Mouse (Mus musculus): ENCODE measurements at regions not wholly inside any gene's neighbourhood (a gene's known extent, or its start where the extent isn't known, plus 50 kb on each side); places are given as distances from the start of the nearest gene placed in this dataset.

- no peak for DNase-seq
Measured at GRCm38 (mm10) chr7:123059718-123060337, 63.9 kb upstream of the Tnrc6a start.

DNA sequence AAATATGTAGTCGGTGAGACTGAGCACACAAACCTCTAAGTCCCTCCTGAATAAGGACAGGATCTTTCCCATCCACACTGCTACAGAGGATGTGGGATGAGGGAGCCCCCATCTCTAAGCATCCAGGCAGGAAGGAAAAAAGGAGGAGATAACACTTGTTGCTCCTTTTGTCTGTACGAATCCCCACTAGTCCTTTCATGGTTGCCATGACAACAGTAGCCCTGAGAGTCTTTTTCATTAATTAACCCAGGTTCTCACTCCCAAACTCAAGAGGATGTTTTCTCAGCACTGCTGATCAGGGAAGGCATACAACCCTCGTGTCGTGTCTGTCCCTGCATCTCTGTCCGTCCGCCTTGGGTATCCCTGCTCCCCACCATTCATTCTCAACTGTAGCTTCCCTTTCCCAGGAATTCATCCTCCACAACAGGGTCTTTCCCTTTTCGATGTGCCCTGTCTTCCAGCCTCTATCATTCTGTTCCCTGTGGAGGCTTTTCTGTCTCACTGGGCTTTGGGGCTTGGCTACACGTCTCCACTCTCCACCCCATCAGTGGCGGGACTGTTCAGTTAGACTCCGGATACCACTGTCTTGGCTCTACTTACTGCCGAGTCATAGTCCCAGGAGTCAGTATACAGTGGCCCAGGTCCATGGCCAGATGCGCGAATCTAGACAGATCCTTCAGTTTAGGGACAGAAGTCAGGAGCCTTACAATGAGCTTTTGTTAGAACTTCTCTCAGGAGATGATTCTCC is 60.2 kb upstream of the Tnrc6a start:
- DNase-seq, result no peak

- DNase-seq, result peak; percentile 62
Measured at GRCm38 (mm10) chr7:123065951-123066351, 57.7 kb upstream of the Tnrc6a start.

- no peak for DNase-seq
Measured at GRCm38 (mm10) chr7:123067396-123067795, 56.3 kb upstream of the Tnrc6a start.

DNA sequence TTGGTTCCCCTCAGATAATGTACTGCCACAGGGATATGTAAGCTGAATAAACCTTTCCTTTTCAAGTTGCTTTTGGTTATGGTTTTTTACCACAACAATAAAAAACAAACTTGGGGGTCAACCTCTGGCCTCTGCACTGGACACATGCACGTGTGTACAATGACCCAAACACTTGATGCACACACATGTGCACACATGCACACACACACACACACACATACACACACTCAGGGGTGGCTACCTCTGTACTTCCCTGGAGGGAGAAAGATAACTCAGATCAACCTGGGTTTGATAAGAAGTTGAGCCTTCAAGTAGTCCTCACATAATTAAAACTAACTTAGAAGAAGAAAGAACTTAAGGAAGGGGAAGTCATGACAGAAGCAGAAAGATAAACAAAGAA is 55.4 kb upstream of the Tnrc6a start:
- no peak for DNase-seq

DNA sequence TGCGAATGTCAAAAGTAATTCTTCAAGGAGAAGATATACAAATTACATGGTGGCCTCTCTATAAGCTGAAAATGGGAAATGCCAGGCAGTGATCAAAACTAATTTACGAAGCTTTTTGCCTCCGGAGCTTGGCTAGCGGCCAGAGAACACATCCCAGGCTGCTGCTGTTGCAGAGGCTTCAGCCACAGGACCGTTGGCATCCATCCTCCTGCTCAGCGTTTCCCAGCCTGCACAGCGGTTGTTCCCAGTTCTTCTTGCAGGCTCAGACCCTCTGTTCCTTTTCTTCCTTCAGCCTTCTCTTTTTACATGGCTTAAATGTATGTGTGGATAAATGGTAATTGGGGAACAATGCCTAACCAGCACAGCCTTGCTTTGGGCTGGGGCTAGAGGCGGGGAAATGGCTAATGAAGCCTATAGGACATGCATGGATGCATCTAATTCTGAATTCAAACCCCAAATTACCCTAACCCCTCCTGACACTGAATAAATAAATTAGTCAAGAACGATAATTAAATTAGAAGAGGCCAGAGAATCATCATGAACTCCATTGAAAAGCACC is 54.9 kb upstream of the Tnrc6a start:
- DNase-seq, result peak; percentile 75

DNA sequence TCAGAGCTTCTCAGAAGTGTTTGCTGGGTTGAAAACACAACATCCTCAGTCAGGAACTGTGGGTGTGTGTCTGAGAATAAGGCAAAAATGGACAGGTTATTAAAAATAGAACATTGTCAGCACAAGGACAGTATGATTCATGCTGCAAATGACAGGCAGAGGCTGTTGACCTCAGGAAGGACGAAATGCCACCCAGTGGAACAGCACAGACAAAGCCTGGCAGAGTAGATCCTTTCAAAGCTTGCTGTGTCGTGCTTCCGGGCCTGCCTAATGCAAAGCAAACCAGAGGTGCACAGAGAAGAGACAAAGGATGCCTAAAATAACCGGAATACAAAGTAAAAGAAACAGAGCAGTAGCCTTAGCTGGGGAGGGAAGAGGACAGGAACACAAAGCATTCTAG is 54.4 kb upstream of the Tnrc6a start:
- peak; percentile 48 for DNase-seq

GRCm38 (mm10) chr7:123070861-123071260 is 52.8 kb upstream of the Tnrc6a start:
- no peak for DNase-seq
